18 mouse cellular contexts compared by ENCODE assay signal in genomic region chr11:29287305-29287704, GRCm38 (mm10). TPM values are rescaled to one million over a fixed set of nuclear protein-coding genes. Genes with fewer than 3 reads are reported as not detected.
DNase-seq lines count a peak whose midpoint lies in the region; TF ChIP-seq lines count a peak whose summit lies in the region.
"Had no signal": no experiment of that assay in that cellular context is flagged by ENCODE, and none has a peak within 500 bp of the region (broad histone marks: within the 10 kb centered on the region; RNA-seq: fewer than 3 reads in every experiment).

No protein-coding gene starts in this region.

- no peak for TF ChIP-seq CTCF in heart, adult 2 months (IDR thresholded peaks at IDR 0.05)

- H3K79me2 ChIP-seq in heart, adult 2 months (replicated peaks; ENCODE audit: control insufficient read depth, insufficient read depth, low read length): no peaks in the 10 kb centered on the region

- no peaks in the 10 kb centered on the region for H3K9me3 ChIP-seq in heart, embryonic 10.5 days
- H3K9me3 ChIP-seq: G1E had no signal

- TF ChIP-seq POLR2A in heart, adult 2 months (IDR thresholded peaks at IDR 0.05; ENCODE audit: insufficient read depth, low read depth, low read length): no peak

- no peaks in the 10 kb centered on the region for H3K4me1 ChIP-seq in heart, embryonic 10.5 days
- H3K4me1 ChIP-seq in heart, adult 2 months (ENCODE audit: control insufficient read depth, insufficient read depth, low read length): no peaks in the 10 kb centered on the region

- H3K27ac ChIP-seq in heart, embryonic 10.5 days: no peak overlapping the region
- no peak overlapping the region for H3K27ac ChIP-seq in heart, adult 2 months

- peak; percentile 88 for DNase-seq in heart, adult 11 months
- DNase-seq in heart, postnatal 4 days: no peak
- DNase-seq in heart, adult 8-10 months (ENCODE audit: low spot score): peak; percentile 6
- no peak for DNase-seq in heart, postnatal 14 days
- peak; percentile 72 for DNase-seq in heart, embryonic 10.5 days (ENCODE audit: low spot score)
- DNase-seq in heart, adult 2 months: no peak
- DNase-seq: adrenal gland, adult 2 months; adrenal gland, adult 8-10 months; adrenal gland, postnatal 10 days; adrenal gland, postnatal 14 days; adrenal gland, postnatal 25 days; adrenal gland, postnatal 36 days; B cell, adult 2 months; cerebellum, adult 11 months; cerebellum, adult 11-12 months; cerebellum, adult 18-20 months had no signal

- H3K4me3 ChIP-seq in heart, embryonic 10.5 days: no peak overlapping the region
- no peak overlapping the region for H3K4me3 ChIP-seq in heart, adult 2 months

- TF ChIP-seq EP300 in heart, adult 2 months (IDR thresholded peaks at IDR 0.05; ENCODE audit: insufficient read depth, low read depth, low read length): no peak

- no peaks in the 10 kb centered on the region for H3K36me3 ChIP-seq in heart, embryonic 10.5 days
- H3K36me3 ChIP-seq in heart, adult 2 months (ENCODE audit: control insufficient read depth, insufficient read depth, low read length): no peaks in the 10 kb centered on the region
- H3K36me3 ChIP-seq: G1E had no signal

- intact Hi-C loops in heart, postnatal 14 days (cut with DNase I): no loop called here
- intact Hi-C loops in heart, adult 2 months (cut with DNase I): no loop called here

- no peak overlapping the region for H3K9ac ChIP-seq in heart, adult 2 months (ENCODE audit: low read depth, low read length)

- no peaks in the 10 kb centered on the region for H3K27me3 ChIP-seq in heart, embryonic 10.5 days (ENCODE audit: insufficient read depth, poor library complexity, severe bottlenecking)
- H3K27me3 ChIP-seq in heart, adult 2 months (ENCODE audit: control insufficient read depth, insufficient read depth, low read length): no peaks in the 10 kb centered on the region
- H3K27me3 ChIP-seq: CH12.LX had no signal

RNA-seq across cellular contexts. Expression of gene Cfap36, which starts 40.1 kb away (rescaled TPM):
- 10 to 100 TPM; 23.7 to 25.8 TPM for total RNA-seq in heart, postnatal 4 days (2021)
- total RNA-seq in heart, adult 8-10 months (2022): 10 to 100 TPM; 15.5 to 21.7 (median 18.5) TPM
- 10 to 100 TPM; 18.5 to 19.0 TPM for total RNA-seq in heart, postnatal 14 days (2021)
- 43.0 and 43.1 TPM in 2 replicates for polyA plus RNA-seq in heart, embryonic 10.5 days (2016; fragmentation: Nextera tagmentation; extraction: Ambion mirVana)
- 10 to 100 TPM; 15.6 to 15.8 TPM for total RNA-seq in heart, adult 2 months (2021)
- 2.8 and 3.5 TPM in 2 replicates for polyA plus RNA-seq in heart, adult 2 months (2012; rRNA removed)

Comparison
In these comparisons a context has a peak if more than half of its experiments do, and no peak if none do; other contexts are left out.
1. DNase-seq: peak in heart, adult 11 months (single experiment), heart, adult 8-10 months (single experiment) and heart, embryonic 10.5 days (single experiment); none in heart, postnatal 4 days (single experiment), heart, postnatal 14 days (0 of 2) and heart, adult 2 months (0 of 2).